Mouse (Mus musculus): ENCODE data around the gene Pygb.

- TF ChIP-seq CTCF (IDR thresholded peaks at IDR 0.05; ENCODE audit: extremely low read depth, insufficient read depth, insufficient read length, insufficient replicate concordance) (no peak), POLR2A (IDR thresholded peaks at IDR 0.05; ENCODE audit: low read depth, low read length) (no peak)
Measured at GRCm38 (mm10) chr2:150869446-150869845, 82.9 kb downstream of the Pygb start.
